In genomic region chr1:194107271-194107938, GRCm38 (mm10) we compare ENCODE assay signal across 12 mouse cellular contexts.
"Had no signal": no experiment of that assay in that cellular context is flagged by ENCODE, and none has a peak within 500 bp of the region (broad histone marks: within the 10 kb centered on the region; RNA-seq: fewer than 3 reads in every experiment).

No protein-coding gene starts in this region.

- H3K27me3 ChIP-seq: liver, embryonic 13.5 days had no signal

- H3K4me1 ChIP-seq: liver, embryonic 13.5 days had no signal

- H3K4me3 ChIP-seq: liver, embryonic 13.5 days had no signal

- H3K36me3 ChIP-seq: liver, embryonic 13.5 days had no signal

- H3K4me2 ChIP-seq: liver, embryonic 13.5 days; midbrain, embryonic 11.5 days had no signal

- H3K9me3 ChIP-seq: liver, embryonic 13.5 days had no signal

- H3K9ac ChIP-seq: liver, embryonic 13.5 days had no signal

- H3K27ac ChIP-seq: kidney, postnatal 0 days; liver, embryonic 13.5 days had no signal

- DNase-seq: kidney, adult 18-20 months; kidney, postnatal 25 days; liver, embryonic 13.5 days; lung, adult 2 months; lung, postnatal 14 days; lung, postnatal 4 days; right cerebral cortex, adult 18-20 months; right cerebral cortex, postnatal 14 days; right cerebral cortex, postnatal 4 days; thymus, postnatal 25 days had no signal
